ENCODE assay signal across 15 mouse cellular contexts in the genomic region with DNA sequence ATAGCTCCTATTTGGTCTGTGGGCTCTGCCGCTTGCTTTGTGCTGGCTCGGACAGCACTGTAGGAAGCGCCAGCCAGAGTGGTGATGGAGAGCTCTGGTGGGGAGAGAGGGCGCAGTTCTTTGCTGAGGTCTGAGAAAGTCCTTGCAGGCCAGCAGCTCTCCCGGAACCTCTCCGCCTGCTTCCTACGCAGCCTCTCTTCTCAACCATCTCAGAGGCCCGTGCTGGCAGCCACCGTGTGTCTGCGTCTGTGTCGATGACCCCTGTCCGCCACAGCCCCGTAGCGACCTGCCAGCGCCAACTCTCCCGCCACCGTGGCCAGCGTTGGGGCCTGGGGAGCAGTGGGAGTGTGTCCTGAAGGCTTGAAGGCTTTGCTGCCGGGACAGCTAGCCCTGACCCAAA. TPM values are rescaled to one million over a fixed set of nuclear protein-coding genes. Genes with fewer than 3 reads are reported as not detected.
DNase-seq lines count a peak whose midpoint lies in the region; ATAC-seq lines count a peak whose summit lies in the region.
"Had no signal": no experiment of that assay in that cellular context is flagged by ENCODE, and none has a peak within 500 bp of the region (broad histone marks: within the 10 kb centered on the region; RNA-seq: fewer than 3 reads in every experiment).

No protein-coding gene starts in this region.

- DNase-seq in ZHBTc4 (ENCODE audit: low read depth, low spot score) = peak; percentile 30
- peak; percentile 56 for DNase-seq in cerebellum, adult 8-10 months
- peak; percentile 71 for DNase-seq in hindbrain, embryonic 10.5 days (ENCODE audit: low spot score)
- DNase-seq in B cell, adult 2 months = no peak
- DNase-seq in ovary, postnatal 36 days (ENCODE audit: low spot score) = no peak
- DNase-seq: gastrocnemius, postnatal 36 days; kidney, adult 8-10 months; liver; lung, postnatal 14 days; thymus, adult 18-20 months had no signal

- H3K9me3 ChIP-seq in hindbrain, embryonic 10.5 days = no peaks in the 10 kb centered on the region
- no peaks in the 10 kb centered on the region for H3K9me3 ChIP-seq in midbrain, embryonic 12.5 days
- H3K9me3 ChIP-seq: forebrain, embryonic 15.5 days; heart, embryonic 15.5 days had no signal

- H3K4me3 ChIP-seq in hindbrain, embryonic 10.5 days = peak overlapping the region; percentile 69
- H3K4me3 ChIP-seq in midbrain, embryonic 12.5 days = peak overlapping the region; percentile 41
- H3K4me3 ChIP-seq: forebrain, embryonic 15.5 days; heart, embryonic 15.5 days had no signal

- peaks cover 47% of the 10 kb centered on the region for H3K4me1 ChIP-seq in hindbrain, embryonic 10.5 days (replicated peaks)
- peaks cover 36% of the 10 kb centered on the region for H3K4me1 ChIP-seq in midbrain, embryonic 12.5 days

- H3K4me2 ChIP-seq in midbrain, embryonic 12.5 days (replicated peaks) = peak overlapping the region; percentile 54
- H3K4me2 ChIP-seq: forebrain, embryonic 15.5 days; heart, embryonic 15.5 days had no signal

- H3K27ac ChIP-seq in hindbrain, embryonic 10.5 days = peak overlapping the region; percentile 84
- H3K27ac ChIP-seq in midbrain, embryonic 12.5 days (replicated peaks) = peak overlapping the region; percentile 52; the same call in 1 of the 2 replicates
- H3K27ac ChIP-seq: forebrain, embryonic 15.5 days; heart, embryonic 15.5 days had no signal

- ATAC-seq in midbrain, embryonic 12.5 days (ENCODE audit: low FRiP score, low read depth) = no peak
- no peak for ATAC-seq in erythroid progenitor cell, adult 5-6 weeks (replicated peaks; ENCODE audit: low FRiP score, poor library complexity, severe bottlenecking)
- ATAC-seq: forebrain, embryonic 15.5 days had no signal

- H3K36me3 ChIP-seq in hindbrain, embryonic 10.5 days = peaks cover 32% of the 10 kb centered on the region
- no peaks in the 10 kb centered on the region for H3K36me3 ChIP-seq in midbrain, embryonic 12.5 days
- H3K36me3 ChIP-seq: forebrain, embryonic 15.5 days; heart, embryonic 15.5 days had no signal

- WGBS in hindbrain, embryonic 10.5 days = 2% methylated on average over 19 of the region's 19 CpGs
- WGBS in midbrain, embryonic 12.5 days = under 1% methylated on average over 19 of the region's 19 CpGs

- H3K27me3 ChIP-seq in hindbrain, embryonic 10.5 days (ENCODE audit: insufficient read depth, poor library complexity, severe bottlenecking) = peaks cover 98% of the 10 kb centered on the region
- peaks cover 86% of the 10 kb centered on the region for H3K27me3 ChIP-seq in midbrain, embryonic 12.5 days

- H3K9ac ChIP-seq in midbrain, embryonic 12.5 days (replicated peaks) = peak overlapping the region; percentile 63
- H3K9ac ChIP-seq: forebrain, embryonic 15.5 days; heart, embryonic 15.5 days had no signal

RNA-seq across cellular contexts. Expression of a gene that starts 5.4 kb away (rescaled TPM):
- polyA plus RNA-seq in hindbrain, embryonic 10.5 days (2016; fragmentation: Nextera tagmentation; extraction: Ambion mirVana) = 0.50 and 0.88 TPM in 2 replicates
- polyA plus RNA-seq in midbrain, embryonic 12.5 days (2016; fragmentation: Nextera tagmentation; extraction: Ambion mirVana) = 1.5 and 2.1 TPM in 2 replicates
- not detected in 2 replicates for total RNA-seq in erythroid progenitor cell, adult 5-6 weeks (2015; ENCODE audit: low replicate concordance)
- not detected in 2 replicates for total RNA-seq in erythroid progenitor cell, adult 5-6 weeks (2017; ENCODE audit: low replicate concordance)
- polyA plus RNA-seq: forebrain, embryonic 15.5 days; heart, embryonic 15.5 days; spleen, adult 2 months had no signal

Comparison
In these comparisons a context has a peak if more than half of its experiments do, and no peak if none do; other contexts are left out.
1. DNase-seq: peak in ZHBTc4 (single experiment), cerebellum, adult 8-10 months (single experiment) and hindbrain, embryonic 10.5 days (single experiment); none in B cell, adult 2 months (0 of 2) and ovary, postnatal 36 days (single experiment).